Comparison of ENCODE assay signal across 17 mouse cellular contexts in genomic region chr2:26223961-26224360, GRCm38 (mm10). TPM values are rescaled to one million over a fixed set of nuclear protein-coding genes. Genes with fewer than 3 reads are reported as not detected.
DNase-seq lines count a peak whose midpoint lies in the region; TF ChIP-seq lines count a peak whose summit lies in the region.
"Had no signal": no experiment of that assay in that cellular context is flagged by ENCODE, and none has a peak within 500 bp of the region (broad histone marks: within the 10 kb centered on the region; RNA-seq: fewer than 3 reads in every experiment).

No protein-coding gene starts in this region.

- H3K36me3 ChIP-seq in kidney, adult 2 months (ENCODE audit: control insufficient read depth, insufficient read depth, low read length): no peaks in the 10 kb centered on the region

- no peak for DNase-seq in kidney, adult 2 months
- DNase-seq in kidney, adult 8-10 months: no peak
- peak; percentile 78 for DNase-seq in NIH3T3 (ENCODE audit: low read depth)
- peak; percentile 47 for DNase-seq in cerebellum, adult 11 months
- peak; percentile 45 to 62 for DNase-seq in cerebellum, postnatal 14 days
- DNase-seq in right cerebral cortex, postnatal 36 days (ENCODE audit: low spot score in 2 of 2): no peak
- no peak for DNase-seq in right cerebral cortex, adult 18-20 months
- DNase-seq: adrenal gland, postnatal 36 days; heart, postnatal 14 days; liver, embryonic 13.5 days; right cerebral cortex, postnatal 25 days; thymus, postnatal 36 days had no signal

- 79% methylated on average over 3 of the region's 3 CpGs for WGBS in kidney, adult 2 months

- no peak overlapping the region for H3K4me3 ChIP-seq in kidney, adult 2 months (ENCODE audit: insufficient read depth, low read depth, low read length)
- H3K4me3 ChIP-seq: forebrain, embryonic 15.5 days; hindbrain, embryonic 15.5 days; liver, embryonic 13.5 days; lung, embryonic 15.5 days had no signal

- H3K27me3 ChIP-seq in kidney, adult 2 months (replicated peaks; ENCODE audit: control insufficient read depth, insufficient read depth, low read length): no peaks in the 10 kb centered on the region
- H3K27me3 ChIP-seq: forebrain, embryonic 15.5 days; hindbrain, embryonic 15.5 days; liver, embryonic 13.5 days; lung, embryonic 15.5 days had no signal

- no peak overlapping the region for H3K27ac ChIP-seq in kidney, adult 2 months (ENCODE audit: insufficient read depth, low read depth, low read length)
- H3K27ac ChIP-seq: forebrain, embryonic 15.5 days; hindbrain, embryonic 15.5 days; liver, embryonic 13.5 days; lung, embryonic 15.5 days had no signal

- 0 out of 2 replicates have a peak, but pooled peaks have one; percentile 3 for TF ChIP-seq CTCF in kidney, adult 2 months (conservative IDR thresholded peaks at IDR 0.05; ENCODE audit: insufficient read depth, insufficient read length, low read depth, low read length)

- TF ChIP-seq POLR2A in kidney, adult 2 months (IDR thresholded peaks at IDR 0.05; ENCODE audit: low read depth, low read length): no peak

- H3K4me1 ChIP-seq in kidney, adult 2 months (ENCODE audit: control insufficient read depth, insufficient read depth, low read length): no peaks in the 10 kb centered on the region
- H3K4me1 ChIP-seq: forebrain, embryonic 15.5 days; hindbrain, embryonic 15.5 days; liver, embryonic 13.5 days; lung, embryonic 15.5 days had no signal

RNA-seq across cellular contexts. Expression of gene Qsox2, which starts 13.4 kb away (rescaled TPM):
- 15.3 and 16.5 TPM in 2 replicates for polyA plus RNA-seq in kidney, adult 2 months (2012; rRNA removed)

RNA-seq across cellular contexts. Expression of gene Lhx3, which starts 15.9 kb away (rescaled TPM):
- polyA plus RNA-seq in kidney, adult 2 months (2012; rRNA removed): not detected in 2 replicates
- polyA plus RNA-seq: kidney, embryonic 14.5 days; limb, embryonic 11.5 days; liver, embryonic 13.5 days; lung, embryonic 15.5 days had no signal

Comparison
In these comparisons a context has a peak if more than half of its experiments do, and no peak if none do; other contexts are left out.
1. DNase-seq: peak in NIH3T3 (single experiment), cerebellum, adult 11 months (single experiment) and cerebellum, postnatal 14 days (2 of 2); none in kidney, adult 2 months (single experiment), kidney, adult 8-10 months (0 of 2), right cerebral cortex, postnatal 36 days (0 of 2) and right cerebral cortex, adult 18-20 months (single experiment).